25 mouse cellular contexts compared by ENCODE assay signal in the genomic region with DNA sequence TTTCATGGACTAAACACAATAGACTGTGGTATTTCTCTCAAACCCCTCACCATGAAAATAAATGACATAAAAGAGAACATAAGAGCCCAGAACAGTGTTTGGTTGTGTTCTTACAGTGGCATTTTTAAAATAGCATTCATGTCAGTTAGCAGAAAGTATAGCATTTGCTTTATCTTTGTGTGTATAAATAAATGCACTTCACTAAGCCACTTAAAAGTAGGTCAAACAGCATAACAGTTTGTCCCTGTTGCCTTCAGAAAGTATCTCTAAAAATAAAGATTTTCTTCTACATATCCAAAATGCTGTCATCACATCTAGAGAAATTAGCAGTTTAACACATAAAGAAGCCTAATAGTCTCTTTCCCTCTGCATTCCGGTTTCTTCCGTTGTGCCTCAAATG. TPM values are rescaled to one million over a fixed set of nuclear protein-coding genes. Genes with fewer than 3 reads are reported as not detected.
"Had no signal": no experiment of that assay in that cellular context is flagged by ENCODE, and none has a peak within 500 bp of the region (broad histone marks: within the 10 kb centered on the region; RNA-seq: fewer than 3 reads in every experiment).

No protein-coding gene starts in this region.

- H3K9ac ChIP-seq: lung, embryonic 14.5 days; midbrain, embryonic 13.5 days; midbrain, embryonic 15.5 days; neural tube, embryonic 12.5 days had no signal

- H3K9me3 ChIP-seq: midbrain, embryonic 13.5 days; midbrain, embryonic 15.5 days; neural tube, embryonic 12.5 days had no signal

- H3K4me2 ChIP-seq: lung, embryonic 14.5 days; midbrain, embryonic 11.5 days; midbrain, embryonic 13.5 days; midbrain, embryonic 15.5 days; neural tube, embryonic 12.5 days had no signal

- H3K27me3 ChIP-seq: midbrain, embryonic 13.5 days; midbrain, embryonic 15.5 days; neural tube, embryonic 12.5 days had no signal

- H3K4me3 ChIP-seq: midbrain, embryonic 13.5 days; midbrain, embryonic 15.5 days; neural tube, embryonic 12.5 days had no signal

- H3K36me3 ChIP-seq: midbrain, embryonic 13.5 days; midbrain, embryonic 15.5 days; neural tube, embryonic 12.5 days had no signal

- ATAC-seq: midbrain, embryonic 13.5 days; midbrain, embryonic 15.5 days had no signal

- H3K27ac ChIP-seq: midbrain, embryonic 13.5 days; midbrain, embryonic 15.5 days; neural tube, embryonic 12.5 days had no signal

- DNase-seq: lung, adult 18-20 months; lung, embryonic 14.5 days; lung, postnatal 10 days; lung, postnatal 4 days; right cerebral cortex, postnatal 14 days; right cerebral cortex, postnatal 4 days; spleen, adult 18-20 months; thymus, adult 18-20 months; thymus, postnatal 14 days; thymus, postnatal 36 days had no signal

- H3K4me1 ChIP-seq: midbrain, embryonic 13.5 days; midbrain, embryonic 15.5 days; neural tube, embryonic 12.5 days had no signal

RNA-seq across cellular contexts. Expression of a gene that starts 7.5 kb away (rescaled TPM):
- total RNA-seq: megakaryocyte, adult 5-6 weeks; megakaryocyte-erythroid progenitor cell, adult 5-6 weeks; midbrain, postnatal 0 days; monocyte, adult 5-6 weeks; neutrophil, adult 5-6 weeks had no signal
- polyA plus RNA-seq: lung, embryonic 14.5 days; lung, embryonic 16.5 days; midbrain, embryonic 11.5 days; midbrain, embryonic 13.5 days; midbrain, embryonic 15.5 days; midbrain, postnatal 0 days; neural tube, embryonic 12.5 days; neural tube, embryonic 14.5 days; small intestine, adult 2 months; stomach, embryonic 14.5 days; stomach, embryonic 16.5 days; thymus, postnatal 0 days had no signal
